Mouse (Mus musculus) megakaryocyte-erythroid progenitor cell, adult 5-6 weeks (primary cell): Measurements from ENCODE around the gene Mrs2. TPM values are rescaled to one million over a fixed set of nuclear protein-coding genes. Genes with fewer than 3 reads are reported as not detected.

Source experiments
- ATAC-seq: replicated peaks from 2 replicates; pipeline ENCODE4 v1.8.0; 2016; ENCODE audit warnings: mild to moderate bottlenecking, inconsistent platforms; ENCODE audit not compliant: severe bottlenecking, poor library complexity, low FRiP score, low TSS enrichment
- total RNA-seq, 2 experiments: library from RNA; stranded (forward) in 1 of 2; stranded (reverse) in 1 of 2; fragments of 200-1000, 215-1000 nt in 1 of 2; fragments of >200 nt in 1 of 2; fragmentation: Nextera tagmentation in 1 of 2; gene quantifications; 2 replicates each; pipeline ENCODE4 v1.2.3; 2014 to 2017

Mrs2 gene
- 27.4 and 36.3 TPM in 2 replicates for total RNA-seq (2014; fragmentation: Nextera tagmentation)
- total RNA-seq (2017), result 11.4 and 11.9 TPM in 2 replicates

DNA sequence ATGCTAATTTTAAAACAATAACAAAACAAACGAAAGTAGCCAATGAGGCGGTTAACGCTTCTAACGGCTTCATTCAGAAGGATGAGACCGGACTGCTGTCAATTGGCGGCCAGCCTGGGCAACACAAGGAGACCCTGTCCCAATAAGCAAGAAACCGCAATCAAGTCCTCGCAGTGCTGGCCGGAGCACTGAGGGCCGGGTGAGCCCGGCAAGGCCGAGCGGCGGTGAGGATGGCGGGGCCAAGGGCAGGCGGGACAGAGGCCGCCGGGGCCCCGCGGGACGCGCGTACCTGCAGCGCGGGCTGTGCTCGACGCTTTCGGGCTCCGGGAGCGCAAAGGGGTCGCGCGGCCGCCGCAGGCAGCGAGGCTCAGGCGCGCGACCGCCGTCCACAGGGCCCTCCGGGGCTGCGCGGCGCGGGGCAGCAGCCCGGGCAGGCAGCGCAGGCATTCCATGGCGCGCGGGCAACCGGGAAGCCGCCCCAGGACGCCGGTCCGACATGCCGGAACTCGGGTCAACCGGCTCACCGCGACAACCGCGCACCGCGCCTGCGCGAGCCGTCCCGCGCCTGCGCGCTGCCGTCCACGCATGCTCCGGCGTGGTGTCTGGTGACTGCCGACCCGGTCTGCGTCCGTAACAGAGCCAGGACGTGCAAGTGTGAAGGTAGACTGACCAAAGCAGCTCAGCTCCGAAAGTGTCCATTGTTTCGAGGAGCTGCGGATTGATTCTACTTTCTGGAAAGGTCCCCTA lies at the start of gene Mrs2:
Gene Mrs2, minus strand, starts transcription at position 587 of the 747 bp plus-strand sequence.
- peak; percentile 66 for ATAC-seq

- ATAC-seq, result no peak
Observed at GRCm38 (mm10) chr13:25069765-25070164, 49.6 kb upstream of the Mrs2 start.

- ATAC-seq, result no peak
Observed at GRCm38 (mm10) chr13:25067183-25067582, 47.0 kb upstream of the Mrs2 start.

DNA sequence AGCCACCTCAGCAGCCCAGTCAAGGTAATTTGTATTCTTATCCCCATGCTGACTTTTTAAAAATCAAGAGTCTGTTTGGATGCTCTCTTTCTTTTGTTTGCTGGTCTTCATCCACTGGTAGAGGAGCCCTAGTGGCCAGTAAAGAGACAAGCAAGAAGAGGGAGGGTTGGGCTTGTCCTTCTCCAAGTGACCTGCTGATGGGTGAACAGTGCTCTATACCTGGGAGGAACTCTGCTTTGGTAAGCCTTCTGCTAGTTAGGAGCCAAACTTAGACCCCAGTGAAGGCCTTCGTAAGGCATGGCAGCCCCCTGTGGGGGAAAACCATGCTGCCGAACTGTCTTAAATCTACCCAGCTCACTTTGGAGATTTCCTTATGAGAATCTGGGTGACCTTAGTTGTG lies 46.5 kb upstream of the Mrs2 start:
- ATAC-seq, result no peak

DNA sequence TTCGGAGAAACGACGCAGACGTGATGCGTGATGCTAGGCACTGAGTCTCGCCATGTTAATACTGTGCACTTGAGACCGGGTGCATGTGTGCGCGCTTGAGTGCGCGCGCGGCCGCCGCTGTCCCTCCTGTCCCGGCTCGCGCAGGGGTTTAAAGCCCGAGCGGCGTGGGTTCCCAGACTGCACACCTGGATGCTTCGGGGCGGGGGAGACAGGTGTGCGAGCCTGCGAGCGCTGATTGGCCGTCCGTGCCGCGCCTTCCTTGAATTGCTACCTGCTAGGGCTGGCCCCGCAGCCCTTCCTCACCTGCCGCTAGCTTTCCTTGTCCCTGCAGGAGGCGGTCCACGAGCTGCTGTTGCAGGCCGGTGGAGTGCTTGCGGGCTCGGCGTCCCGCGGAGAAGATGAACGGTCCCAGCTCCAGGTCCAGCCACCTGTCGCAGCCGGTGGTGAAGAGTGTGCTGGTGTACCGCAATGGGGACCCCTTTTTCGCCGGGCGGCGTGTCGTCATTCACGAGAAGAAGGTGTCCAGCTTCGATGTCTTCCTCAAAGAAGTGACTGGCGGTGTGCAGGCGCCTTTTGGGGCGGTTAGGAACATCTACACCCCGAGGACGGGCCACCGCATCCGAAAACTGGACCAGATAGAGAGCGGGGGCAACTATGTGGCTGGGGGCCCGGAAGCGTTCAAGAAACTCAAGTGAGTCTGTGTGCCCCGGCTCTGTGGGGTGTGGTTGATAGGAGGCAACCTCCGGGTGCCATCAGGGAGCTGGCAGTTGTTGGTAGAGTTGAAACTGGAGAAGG lies 35.9 kb upstream of the Mrs2 start, which contains the start of gene Dcdc2a:
Gene Dcdc2a, plus strand, starts transcription at position 132 of the 795 bp plus-strand sequence.
- 0 out of 2 replicates have a peak, but pooled peaks have one; percentile 7 for ATAC-seq

GRCm38 (mm10) chr13:25055111-25055554 lies 35.0 kb upstream of the Mrs2 start:
- peak; percentile 44 for ATAC-seq

DNA sequence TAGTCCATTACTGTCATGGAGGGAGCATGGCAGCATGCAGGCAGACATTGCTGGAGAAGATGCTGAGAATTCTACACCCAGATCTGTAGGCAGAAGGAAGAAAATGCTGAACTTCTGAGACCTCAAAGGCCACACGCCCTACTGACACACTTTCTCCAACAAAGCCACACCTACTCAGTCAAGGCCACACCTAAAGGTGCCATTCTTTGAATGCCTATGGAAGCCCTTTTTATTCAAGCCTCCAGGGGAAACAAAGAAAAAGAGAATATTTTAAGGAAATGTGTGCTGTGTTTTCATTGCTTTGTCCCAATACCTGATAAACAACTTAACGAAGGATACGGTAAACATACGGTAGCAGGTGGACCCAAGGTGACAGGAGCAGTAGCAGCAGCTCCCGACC lies 32.5 kb upstream of the Mrs2 start:
- ATAC-seq, result no peak

GRCm38 (mm10) chr13:25039488-25039887 lies 19.3 kb upstream of the Mrs2 start:
- no peak for ATAC-seq

DNA sequence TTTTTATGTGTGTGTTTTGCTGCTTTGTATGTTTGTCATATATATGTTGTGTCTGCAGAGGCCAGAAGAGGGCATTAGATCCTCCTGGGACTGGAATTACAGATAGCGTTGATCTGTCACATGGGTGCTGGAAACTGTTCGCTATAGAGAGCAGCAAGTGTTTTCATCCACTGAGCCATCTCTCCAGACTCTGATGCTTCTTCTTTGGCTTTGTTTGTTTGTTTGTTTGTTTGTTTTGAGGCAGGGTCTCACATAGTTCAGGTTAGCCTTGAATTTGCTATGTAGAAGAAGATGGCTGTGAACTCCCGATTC lies 6.9 kb upstream of the Mrs2 start:
- ATAC-seq, result no peak

- ATAC-seq, result no peak
Observed at GRCm38 (mm10) chr13:25026409-25027113, 6.4 kb upstream of the Mrs2 start.

- ATAC-seq, result no peak
Observed at GRCm38 (mm10) chr13:25024655-25025054, 4.5 kb upstream of the Mrs2 start.

DNA sequence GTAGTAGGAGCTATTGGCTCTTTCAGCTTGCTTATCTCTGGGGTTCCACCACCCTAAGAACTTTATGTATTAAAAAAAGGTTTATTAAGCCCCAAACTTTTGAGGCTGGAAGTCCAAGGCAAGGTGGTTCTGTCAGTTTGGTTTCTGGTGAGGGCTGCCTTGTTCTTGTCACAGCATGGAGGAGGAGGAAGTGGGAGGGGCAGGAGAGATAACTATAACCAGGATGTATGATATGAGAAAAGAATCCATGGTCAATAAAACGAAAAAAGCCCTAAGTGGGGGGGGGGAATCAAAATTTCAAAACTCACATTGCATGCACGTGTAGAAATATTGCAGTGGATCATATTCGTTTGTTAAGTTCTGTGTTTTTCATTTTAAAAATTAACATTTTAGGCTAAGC lies 3.0 kb upstream of the Mrs2 start:
- no peak for ATAC-seq

DNA sequence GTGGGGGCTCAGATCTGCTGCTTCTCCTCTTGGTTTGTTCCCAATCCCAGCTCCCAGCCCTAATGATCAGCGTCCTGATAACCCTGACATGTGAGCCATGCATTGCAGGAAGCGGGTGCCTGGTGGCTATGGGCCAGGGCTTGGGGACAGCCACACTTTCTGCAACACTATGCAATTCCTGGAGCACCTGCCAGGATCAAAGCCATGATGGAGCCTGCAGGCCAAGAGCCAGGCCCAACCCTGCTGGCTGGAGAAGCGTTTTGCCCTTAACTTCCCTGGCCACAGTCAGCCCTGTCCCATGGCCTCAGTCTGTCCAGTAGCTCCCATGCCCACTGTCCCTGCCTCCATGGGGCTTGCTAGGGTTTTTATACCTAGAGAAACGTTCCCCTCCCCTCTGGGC lies 2.2 kb upstream of the Mrs2 start:
- ATAC-seq, result no peak

DNA sequence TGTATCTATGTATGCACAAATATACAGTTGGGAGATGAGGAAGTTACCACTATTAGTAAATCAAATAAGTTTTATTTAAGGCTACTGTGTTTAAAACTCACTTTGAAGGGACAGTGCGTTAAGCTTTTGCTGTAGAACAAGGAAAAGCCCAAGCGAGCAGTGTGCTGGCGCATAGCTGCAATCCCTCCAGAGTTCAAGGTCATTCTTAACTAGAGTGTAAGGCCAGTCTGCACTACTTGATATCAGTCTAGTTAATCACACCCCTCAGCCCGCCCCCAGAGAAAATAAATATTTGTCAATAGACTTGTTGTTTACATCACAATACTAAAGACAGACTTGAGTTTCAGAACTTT lies 337 bp upstream of the Mrs2 start:
- peak; percentile 39 for ATAC-seq

- ATAC-seq, result no peak
Observed at GRCm38 (mm10) chr13:25018316-25018715, 1.9 kb downstream of the Mrs2 start.

DNA sequence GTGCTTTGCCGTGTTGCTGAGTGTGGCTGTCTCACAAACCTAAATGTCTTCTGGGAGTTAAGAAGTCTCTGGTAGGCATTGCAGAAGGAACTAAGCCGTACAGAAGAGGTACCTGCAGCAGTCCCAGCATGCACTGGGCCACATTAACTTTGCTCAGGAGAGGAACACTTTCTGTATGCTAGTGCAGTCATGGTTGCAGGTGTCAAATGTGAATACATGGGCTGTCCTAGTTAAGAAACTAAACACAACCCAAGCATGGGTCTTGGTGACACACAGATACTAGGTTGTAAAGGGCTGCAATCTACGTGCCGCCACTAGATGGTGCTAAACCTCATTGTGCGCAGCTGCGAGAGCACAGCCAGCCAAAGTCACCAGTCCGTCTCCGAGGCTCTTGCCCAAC lies 13.1 kb downstream of the Mrs2 start:
- ATAC-seq, result peak; percentile 65

- ATAC-seq, result peak; percentile 75; the same call in 1 of the 2 replicates
Observed at GRCm38 (mm10) chr13:25002965-25003364, 17.2 kb downstream of the Mrs2 start.

GRCm38 (mm10) chr13:24999538-24999937 lies 20.6 kb downstream of the Mrs2 start:
- ATAC-seq, result no peak

DNA sequence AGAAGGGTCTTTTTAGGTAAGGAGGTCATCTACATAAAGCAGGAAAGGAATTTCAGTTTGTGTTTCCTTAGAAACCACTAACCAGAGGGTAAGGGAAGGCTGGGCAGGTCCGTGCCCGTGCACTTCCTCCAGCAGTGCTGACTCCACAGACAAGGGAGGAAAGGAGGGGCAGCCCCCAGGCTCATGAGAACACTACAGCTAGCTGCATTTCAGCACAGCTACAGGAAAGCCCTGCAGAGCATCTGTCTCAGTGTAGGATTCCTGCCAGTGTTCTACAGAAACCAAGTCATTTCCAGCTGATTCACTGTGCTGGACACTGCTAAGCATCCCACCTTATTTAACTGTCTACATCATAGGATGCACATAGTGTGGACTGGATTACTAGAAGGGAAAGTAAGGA lies 27.0 kb downstream of the Mrs2 start:
- no peak for ATAC-seq

GRCm38 (mm10) chr13:24989006-24989405 lies 31.2 kb downstream of the Mrs2 start:
- ATAC-seq, result peak; percentile 36; the same call in 1 of the 2 replicates
